Mouse (Mus musculus) urinary bladder, postnatal 14 days (tissue): ENCODE measurements around the gene Dnase1l2.
"Not testable (repeated sequence)": the region's sequence is repeated elsewhere in the genome, so short reads cannot be mapped to it uniquely, and the experiment has no call there.

ENCODE experiments used
- DNase-seq: peaks from one replicate; pipeline ENCODE4 v3.0.0; 2021; ENCODE audit warnings: low spot score

The Dnase1l2 gene

DNA sequence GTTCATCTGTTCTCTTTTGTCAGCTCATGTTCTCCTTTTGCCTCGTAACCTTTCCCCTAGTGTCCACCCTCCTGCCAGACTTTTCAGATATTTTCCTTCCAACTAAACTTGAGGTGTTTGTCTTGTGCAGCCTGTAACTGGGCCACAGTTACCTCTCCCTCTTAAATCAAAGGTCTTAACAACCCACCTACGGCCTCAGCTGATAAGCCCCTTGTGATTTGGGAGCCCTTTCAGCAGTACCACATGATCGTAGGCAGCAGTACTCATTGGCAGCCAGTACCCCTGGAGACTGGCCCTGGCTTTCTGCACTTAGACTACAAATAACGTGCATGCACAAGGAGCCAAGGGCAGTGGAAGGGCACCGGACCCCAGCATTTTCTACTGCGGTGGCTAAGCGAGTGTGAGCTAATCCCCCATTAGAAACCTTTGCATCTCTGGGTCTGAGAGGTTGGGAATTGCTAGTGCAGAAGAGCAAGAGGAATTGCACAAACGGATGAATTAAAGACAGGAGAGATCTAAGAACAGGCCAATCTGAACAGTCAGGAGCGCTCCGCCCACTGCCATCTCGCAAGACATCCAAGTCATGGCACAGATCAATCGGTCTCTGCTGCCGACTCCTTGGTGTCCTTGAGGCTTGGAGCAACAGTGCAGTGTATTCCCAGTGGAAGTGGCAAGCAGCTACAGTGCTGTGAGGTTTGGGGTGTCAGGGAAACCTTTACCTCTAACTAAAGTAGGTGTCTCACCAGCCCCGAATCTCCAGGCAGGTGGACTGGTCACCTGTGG lies 13.5 kb downstream of the Dnase1l2 start:
- DNase-seq: no peak

DNA sequence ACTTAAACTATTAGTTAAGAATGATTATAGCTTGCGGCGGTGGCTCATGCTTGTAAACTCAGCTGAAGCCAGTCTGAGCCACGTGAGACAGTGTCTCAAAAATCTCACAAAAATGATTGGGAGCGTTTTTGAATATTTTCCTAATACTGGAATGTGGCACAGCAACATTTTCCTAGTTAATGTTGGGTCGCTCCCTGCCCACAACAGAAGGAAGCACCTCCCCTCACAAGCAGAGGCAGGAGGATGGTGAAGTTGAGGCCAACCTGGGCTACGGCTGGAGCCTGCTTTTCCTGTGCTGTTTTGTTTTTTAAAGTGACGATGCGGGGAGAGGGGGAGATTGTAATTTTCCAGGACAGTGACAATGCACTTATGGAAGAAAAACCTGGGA lies 15.7 kb downstream of the Dnase1l2 start:
- DNase-seq: no peak

DNA sequence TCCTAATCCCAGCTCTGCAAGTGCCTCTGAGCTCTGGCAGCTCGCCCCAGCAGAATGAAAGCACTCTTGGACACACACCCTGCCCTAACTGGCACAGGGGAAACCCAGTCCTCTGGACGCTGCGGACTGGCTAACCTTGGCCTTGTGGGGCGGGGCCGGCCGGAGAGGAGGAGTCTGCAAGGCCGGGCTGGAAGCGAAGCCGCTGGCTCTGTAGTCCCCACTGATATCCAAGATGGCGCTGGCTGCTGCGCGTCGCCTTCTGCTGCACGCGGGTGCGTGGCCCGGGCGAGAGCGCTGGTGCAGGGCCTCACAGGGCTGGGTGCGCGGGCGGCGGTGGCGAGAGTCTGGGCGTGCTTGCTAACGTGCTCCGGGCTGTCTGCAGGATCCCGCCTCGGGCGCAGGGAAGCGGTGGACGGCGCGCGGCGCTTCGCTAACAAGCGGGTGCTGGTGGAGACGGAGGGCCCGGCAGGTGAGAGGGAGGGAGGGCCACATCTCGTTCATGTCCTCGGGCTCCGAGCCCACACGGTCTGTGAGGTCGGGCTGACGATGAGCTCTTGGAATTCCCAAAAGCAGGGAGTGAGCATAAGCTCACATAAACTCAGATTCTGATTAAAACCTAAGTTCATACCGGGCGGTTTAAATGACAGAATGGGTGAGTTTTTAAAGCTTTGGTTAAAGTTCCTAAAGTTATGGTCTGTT lies 16.3 kb downstream of the Dnase1l2 start, which contains the start of gene Eci1:
Eci1 (plus strand) TSS at position 171 of the 699 bp plus-strand sequence.
- peak; percentile 97 for DNase-seq

DNA sequence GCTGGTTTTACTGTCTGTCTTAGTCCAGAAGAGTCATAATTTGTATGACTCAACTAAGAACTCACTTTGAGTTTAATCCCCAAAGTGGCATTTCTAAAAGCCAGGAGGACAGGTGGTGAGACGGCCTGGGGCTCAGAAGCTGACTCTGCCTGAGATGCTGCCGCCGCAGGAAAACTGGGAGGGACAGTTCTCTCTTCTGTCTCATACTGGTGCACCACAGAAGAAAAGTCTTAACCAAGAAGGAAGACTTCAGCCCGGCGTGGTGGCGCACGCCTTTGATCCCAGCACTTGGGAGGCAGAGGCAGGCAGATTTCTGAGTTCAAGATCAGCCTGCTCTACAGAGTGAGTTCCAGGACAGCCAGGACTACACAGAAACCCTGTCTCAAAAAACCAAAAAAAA lies 17.0 kb downstream of the Dnase1l2 start:
- DNase-seq: no peak

DNA sequence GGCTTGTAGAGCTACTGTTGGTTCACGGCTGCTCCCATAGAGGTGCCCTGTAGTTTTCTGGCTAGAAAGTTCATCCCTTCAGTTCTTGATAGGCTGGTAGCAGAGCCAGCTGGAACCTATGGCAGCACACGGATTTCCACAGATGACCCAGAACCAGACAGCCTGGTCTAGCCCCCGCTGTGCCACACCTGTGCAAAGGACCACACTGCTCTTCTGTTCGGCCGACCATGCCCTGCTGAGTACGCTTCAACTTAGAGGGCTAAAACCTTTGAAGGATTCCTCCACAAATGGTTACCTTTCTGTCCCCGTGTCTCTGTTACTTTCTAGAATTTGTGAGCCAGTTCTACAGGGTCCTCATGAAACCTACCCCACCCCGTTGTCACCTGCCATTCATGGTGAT lies 17.6 kb downstream of the Dnase1l2 start:
- DNase-seq: not testable (repeated sequence)

DNA sequence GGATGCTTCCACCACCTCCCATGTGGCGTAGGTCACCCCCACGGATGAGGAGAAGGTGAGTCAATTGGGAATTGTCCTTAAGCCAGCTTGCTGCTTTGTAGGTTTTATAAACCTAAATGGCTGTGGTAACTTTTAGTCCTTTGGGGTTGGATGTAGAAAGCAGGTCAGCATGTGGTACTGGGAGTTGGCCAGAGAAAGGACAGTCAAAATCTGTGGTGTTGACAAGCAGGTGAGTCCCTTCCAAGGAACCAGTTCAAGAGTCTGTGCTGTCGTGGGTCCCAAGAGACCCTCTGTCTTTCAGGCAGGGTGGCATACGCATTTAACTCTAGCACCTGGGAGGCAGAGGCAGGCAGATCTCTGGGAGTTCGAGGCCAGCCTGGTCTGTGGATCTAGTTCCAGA lies 18.4 kb downstream of the Dnase1l2 start:
- DNase-seq: no peak

DNA sequence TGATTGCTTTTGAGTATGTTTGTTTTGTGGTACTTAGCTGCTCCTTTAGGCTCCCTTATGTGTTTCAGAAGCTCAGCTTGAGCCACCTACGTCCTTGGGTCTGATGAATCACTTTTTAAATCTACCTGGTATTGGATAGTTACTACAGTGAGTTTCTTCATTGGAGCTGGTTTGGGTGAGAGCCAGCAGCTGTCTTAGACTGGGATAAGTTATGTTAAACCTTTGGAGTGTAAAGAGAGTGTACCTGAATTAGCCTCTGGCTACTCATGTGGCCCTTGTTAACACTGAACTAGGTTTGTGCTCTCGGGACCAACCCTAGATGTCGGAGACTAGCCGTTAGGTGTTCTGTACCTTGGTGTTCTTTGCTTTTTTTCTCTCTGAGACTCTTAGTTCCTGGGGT lies 19.8 kb downstream of the Dnase1l2 start:
- DNase-seq: no peak

DNA sequence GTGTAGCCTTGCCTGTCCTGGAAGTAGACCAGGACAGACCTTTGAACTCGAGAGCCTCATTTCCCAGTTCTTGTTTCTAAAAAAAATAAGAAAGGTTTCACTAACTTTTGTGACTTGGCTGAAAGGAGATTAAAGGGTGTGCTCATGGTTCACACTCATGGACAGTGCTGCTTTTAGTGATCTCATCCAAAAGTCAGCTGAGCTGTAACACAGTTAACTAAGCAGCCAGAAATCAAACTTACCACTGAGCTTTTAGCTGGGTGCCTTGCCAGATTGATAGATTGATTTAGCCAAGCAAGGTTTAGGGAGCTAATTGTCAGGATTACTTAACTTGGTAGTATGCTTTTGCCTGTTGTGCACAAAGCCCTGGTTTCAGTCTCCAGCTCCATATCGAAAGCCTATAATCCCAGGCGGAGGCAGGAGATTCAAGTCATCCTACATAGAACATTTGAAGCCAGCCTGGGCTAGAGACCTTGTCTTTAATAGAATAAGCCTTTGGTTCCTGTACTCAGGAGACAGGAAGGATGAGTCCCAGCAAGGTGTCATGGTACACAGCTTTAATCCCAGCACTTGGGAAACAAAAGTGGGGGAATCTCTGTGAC lies 26.8 kb downstream of the Dnase1l2 start:
- no peak for DNase-seq

DNA sequence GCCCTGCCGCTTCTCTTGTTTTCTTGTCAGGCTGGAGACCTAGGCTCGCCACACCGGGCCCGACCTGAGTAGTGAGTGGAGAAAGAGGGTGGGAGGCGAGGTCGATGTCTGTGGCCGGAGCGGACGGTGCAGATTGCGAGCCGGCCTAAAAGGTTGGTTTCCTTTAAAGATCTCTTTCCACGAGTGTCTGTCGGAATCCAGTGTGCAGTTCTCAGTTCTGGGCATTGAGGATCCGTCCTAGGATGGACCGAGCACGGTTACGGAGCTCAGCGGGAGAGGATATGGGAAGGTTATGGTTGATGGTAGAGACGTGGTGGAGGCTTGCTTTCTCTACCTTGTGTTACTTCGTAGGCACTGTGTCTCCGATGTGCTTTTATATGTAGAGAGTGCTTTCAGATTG lies 27.9 kb downstream of the Dnase1l2 start:
- no peak for DNase-seq

DNA sequence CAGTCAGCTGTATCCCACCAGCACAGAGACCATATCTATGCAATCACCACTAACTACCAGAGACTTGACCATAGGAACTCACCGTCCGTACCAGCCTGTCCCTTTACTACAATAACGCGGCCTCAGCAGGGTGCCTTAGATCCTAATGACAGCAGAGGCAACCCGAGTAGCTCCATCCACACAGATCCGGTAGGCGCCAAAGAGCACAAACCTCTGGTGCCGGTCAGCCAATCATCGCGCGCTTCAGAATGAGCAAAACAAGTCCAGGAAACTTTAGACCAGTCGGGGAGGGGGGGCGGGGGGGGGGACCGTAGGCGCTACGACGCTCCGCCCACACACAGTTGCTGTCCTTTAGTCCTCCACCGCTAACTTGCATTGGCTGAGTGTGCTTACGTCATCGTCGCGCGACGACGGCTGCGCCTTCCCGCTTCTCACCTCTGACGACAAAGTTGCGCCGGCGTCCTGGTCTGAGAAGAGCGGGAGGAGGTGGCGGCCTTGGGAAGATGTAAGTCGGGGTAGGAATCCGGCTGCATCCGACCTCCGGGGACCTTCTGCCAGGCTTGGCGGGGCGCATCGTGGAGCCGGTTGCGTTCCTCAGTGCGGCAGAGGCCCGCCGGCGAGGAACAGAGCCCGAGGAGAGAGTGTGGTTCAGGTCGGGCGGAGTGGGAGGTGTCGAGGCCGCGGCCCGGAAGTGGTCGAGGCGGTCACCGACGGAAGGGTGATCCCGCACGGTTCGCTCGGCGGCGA lies 28.5 kb downstream of the Dnase1l2 start, which contains the start of gene Rnps1:
Rnps1 (plus strand) TSS at position 336 of the 747 bp plus-strand sequence.
- peak; percentile 93 for DNase-seq

DNA sequence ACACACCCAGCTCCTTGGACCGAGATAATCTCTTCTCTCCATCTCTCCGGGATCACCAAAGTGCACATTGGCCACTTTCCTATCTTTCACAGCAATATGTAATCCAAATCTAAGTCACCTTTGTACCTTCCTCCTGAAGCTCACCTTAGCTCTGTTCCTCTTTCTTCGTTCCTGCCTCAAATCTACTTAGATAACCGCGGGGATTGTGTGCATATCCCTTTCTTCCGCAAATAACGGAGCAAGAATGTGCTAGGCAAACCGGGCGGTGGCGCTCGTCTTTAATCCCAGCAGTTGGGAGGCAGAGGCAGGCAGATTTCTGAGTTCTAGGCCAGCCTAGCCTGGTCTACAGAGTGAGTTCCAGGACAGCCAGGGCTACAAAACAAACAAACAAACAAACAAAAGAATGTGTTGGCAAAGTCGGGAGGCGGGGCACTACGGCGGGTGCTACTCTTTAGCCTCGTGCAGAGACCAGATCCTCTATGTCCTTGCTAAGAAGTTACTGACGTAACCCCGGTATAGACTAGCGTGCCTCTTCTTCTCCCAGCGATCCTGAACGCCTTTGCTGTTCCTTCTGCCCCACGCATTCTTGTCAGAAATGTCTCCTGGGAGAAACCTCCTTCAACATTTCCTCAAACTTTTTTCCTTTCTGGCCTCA lies 29.2 kb downstream of the Dnase1l2 start:
- no peak for DNase-seq

DNA sequence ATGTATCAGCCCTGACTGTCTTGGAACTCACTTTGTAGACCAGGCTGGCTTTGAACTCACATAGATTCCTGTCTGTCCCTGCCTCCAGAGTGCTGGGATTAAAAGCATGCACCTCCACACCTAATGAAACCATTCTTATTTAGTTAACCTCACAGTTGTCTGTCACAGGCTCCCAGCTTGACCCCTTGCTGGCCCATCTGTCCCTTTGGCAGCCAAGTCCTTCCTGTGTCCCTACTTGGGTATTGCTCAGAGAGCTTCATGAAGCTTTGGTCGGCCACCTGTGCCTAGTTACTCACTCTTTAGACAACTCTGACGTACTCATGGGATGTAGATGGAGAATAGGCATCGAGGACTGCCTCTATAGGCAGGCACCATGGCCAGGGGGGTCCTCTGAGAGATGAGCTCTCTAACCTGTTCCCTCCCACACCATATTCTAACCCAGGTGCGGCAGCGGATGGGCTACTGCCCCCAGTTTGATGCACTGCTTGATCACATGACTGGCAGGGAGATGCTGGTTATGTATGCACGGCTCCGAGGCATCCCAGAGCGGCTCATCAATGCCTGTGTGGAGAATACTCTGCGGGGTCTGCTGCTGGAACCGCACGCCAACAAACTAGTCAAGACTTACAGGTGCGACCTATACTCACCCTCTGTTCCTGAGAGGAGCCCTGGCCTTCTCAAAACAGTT lies 35.6 kb downstream of the Dnase1l2 start:
- no peak for DNase-seq

DNA sequence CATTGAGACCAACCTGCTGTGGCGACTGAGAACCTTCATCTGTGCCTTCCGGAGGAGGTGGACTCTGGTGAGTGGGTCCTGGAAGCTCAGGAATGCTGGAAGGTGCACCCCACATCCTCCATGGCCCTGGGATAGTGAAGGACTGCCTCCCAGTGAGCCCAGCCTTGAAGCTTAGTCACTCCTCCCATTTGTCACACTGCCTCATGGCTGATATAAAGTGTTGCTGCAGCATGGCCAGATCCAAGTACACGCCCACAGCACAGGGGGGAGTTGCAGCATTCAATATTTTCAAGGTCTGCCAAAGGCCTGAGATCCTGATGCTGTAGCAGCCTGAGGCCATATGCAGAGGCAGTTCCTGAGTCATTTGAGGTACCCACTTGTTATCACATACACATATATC lies 40.5 kb downstream of the Dnase1l2 start:
- DNase-seq: no peak

DNA sequence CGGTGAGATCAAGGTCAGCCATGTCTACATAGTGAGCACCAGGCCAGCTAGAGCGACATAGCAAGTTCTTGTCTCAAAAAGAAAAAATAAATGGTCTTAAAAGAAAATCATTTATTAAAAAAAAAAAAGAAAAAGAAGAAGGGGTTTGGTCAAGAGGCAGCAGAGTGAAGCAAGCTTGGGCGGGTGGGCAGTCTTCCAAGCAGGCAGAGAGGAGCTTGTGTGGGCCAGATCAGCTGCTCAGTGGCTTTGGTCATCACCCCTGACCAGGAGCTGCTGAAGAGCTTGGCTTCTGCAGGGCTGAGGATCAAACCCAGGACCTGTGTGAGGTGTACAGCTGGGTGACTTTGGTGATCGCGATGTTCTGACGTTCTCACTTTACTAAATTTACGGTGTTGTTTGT lies 48.4 kb downstream of the Dnase1l2 start:
- no peak for DNase-seq

DNA sequence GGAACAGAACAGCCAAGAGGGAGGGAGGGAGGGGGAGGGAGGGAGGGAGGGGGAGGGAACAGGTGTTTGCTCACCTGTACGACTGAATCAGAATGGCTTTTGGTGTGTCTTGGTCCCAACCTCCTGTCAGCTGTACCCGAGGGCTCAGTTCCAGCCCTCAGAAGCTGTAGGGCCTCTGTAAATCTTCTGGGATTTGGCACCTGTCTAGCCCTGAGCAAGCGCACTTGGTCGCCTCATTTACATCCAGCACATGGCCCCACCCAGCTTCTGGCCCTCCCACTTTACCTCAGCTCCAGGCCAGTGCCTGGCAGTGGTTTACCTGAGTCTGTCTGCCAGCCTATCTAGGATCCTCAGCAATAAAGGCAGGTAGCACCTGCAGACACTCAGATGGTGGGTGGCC lies 49.4 kb downstream of the Dnase1l2 start:
- DNase-seq: no peak

DNA sequence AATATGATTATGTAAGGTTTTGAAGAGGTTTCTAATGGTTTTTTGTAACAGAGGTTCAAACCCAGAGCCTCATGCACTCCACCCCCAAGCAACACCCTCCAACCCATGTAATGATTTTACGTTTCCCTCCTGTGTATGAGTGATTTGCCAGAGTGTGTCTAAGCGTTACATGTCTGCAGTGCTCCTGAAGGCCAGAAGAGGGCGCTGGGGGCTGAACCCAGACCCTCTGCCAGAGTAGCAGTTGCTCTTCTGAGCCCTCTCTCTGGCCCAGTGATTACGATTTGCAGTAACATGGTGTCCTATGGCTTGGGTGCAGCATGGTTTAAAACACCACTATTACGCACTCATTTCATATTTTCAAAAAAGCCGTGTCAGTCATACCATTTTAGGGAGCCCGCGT lies 51.8 kb downstream of the Dnase1l2 start:
- DNase-seq: no peak
